Mouse (Mus musculus): Measurements from ENCODE around the gene Sirt6. TPM values are rescaled to one million over a fixed set of nuclear protein-coding genes. Genes with fewer than 3 reads are reported as not detected.

Sirt6 gene
- polyA plus RNA-seq, 2 experiments = 5.9 to 8.1 TPM

DNA sequence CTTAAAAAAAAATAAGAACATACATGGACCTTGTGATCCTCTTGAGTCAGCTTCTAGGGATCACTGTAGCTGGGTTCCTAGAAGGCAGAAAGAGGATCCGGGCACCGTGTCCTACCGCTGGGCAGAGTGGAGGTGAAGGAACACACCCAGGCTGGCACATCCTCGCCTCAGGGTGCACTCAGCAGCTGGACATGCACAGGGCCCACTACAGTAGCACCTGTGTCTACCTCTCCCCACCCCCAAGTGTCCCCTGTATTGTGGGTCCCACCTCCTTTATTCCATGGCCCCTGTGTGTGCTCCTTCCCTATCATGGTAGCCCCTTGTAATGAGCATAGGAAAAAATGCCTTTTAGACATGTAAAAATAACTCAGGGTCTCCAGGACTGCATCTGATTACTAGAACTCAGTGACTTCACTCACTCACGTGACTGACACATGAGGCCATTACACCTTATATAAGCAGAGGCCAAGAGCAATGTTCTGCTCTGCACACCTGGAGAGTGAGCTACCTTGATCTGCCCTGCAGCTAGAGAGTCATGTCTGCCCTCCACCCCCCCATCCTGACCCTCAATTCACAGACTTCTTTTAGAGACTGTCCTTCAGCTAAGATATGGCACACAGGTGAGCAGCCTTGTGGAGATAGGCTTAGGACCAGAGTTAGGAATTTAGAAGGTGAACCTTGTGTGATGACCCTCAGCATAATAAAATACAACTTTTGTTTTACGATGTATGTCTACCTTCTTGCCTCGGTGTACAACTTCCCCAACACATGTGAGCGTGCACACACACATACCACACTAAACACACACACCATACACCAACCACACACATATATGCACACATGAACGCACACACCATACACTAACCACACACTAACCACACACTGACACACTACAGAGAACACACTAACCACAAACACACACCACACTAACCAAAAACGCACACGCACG, 23.3 kb downstream of the Sirt6 start:
- peak overlapping the region; percentile 57 for H3K9ac ChIP-seq (replicated peaks)
- ATAC-seq (ENCODE audit: insufficient read depth) (no peak), DNase-seq (ENCODE audit: low read depth in 3 of 3, low spot score in 3 of 3) (no peak)
- no peaks in the 10 kb centered on the region for H3K27me3 ChIP-seq (ENCODE audit: control insufficient read depth, insufficient read depth, low read length)
- TF ChIP-seq EP300 (IDR thresholded peaks at IDR 0.05; ENCODE audit: low read depth) (no peak), CTCF (IDR thresholded peaks at IDR 0.05; ENCODE audit: low read depth) (no peak)
- no peak overlapping the region; the same call in 1 of the 2 replicates for H3K27ac ChIP-seq
- H3K36me3 ChIP-seq (replicated peaks; ENCODE audit: control insufficient read depth, insufficient read depth, low read depth) = no peaks in the 10 kb centered on the region
- peak overlapping the region; percentile 66 for H3K4me2 ChIP-seq (ENCODE audit: low read depth)
- H3K9me3 ChIP-seq (ENCODE audit: control insufficient read depth, low read length) = no peaks in the 10 kb centered on the region
- peak overlapping the region; percentile 10 to 59; a peak in 3 of 4 replicates for H3K4me3 ChIP-seq (ENCODE audit: insufficient read depth in 1 of 2, low read depth in 2 of 2, low read length in 2 of 2)
- 58% methylated on average over 12 of the region's 12 CpGs for WGBS (ENCODE audit: insufficient replicate concordance)
- H3K4me1 ChIP-seq (replicated peaks; ENCODE audit: control insufficient read depth in 2 of 2, insufficient read depth in 2 of 2, low read length in 1 of 2) = peaks cover 26 to 49% of the 10 kb centered on the region in 2 experiments

DNA sequence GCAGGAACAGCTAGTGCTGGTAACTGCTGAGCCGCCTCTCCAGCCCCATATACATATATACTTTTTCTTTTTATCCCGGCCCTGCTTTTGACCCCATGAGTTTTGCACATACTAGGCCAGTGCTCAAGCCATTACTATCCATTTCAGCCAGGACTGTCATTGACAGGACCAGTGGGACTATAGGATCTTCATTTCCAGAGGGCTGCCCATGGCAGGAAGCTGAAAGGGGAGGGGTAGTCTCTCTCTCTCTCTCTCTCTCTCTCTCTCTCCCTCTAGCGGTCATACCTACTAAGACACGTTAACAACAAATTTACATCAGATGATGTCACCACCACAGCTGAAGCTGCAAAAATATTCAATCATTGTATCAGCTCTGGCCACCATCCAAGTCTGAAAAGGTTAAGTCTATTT, 24.9 kb downstream of the Sirt6 start:
- Histone ChIP-seq H3K4me1 (replicated peaks; ENCODE audit: control insufficient read depth in 2 of 2, insufficient read depth in 2 of 2, low read length in 1 of 2) (peaks cover 26 to 57% of the 10 kb centered on the region in 2 experiments), H3K27me3 (ENCODE audit: control insufficient read depth, insufficient read depth, low read length) (no peaks in the 10 kb centered on the region), H3K9me3 (ENCODE audit: control insufficient read depth, low read length) (no peaks in the 10 kb centered on the region), H3K9ac (replicated peaks) (no peak overlapping the region), H3K27ac (no peak overlapping the region), H3K36me3 (replicated peaks; ENCODE audit: control insufficient read depth, insufficient read depth, low read depth) (no peaks in the 10 kb centered on the region), H3K4me2 (ENCODE audit: low read depth) (no peak overlapping the region), H3K4me3 (ENCODE audit: insufficient read depth in 1 of 2, low read depth in 2 of 2, low read length in 2 of 2) (no peak overlapping the region)
- ATAC-seq (ENCODE audit: insufficient read depth) (no peak), DNase-seq (ENCODE audit: low read depth in 3 of 3, low spot score in 3 of 3) (peak; percentile 46 to 60 (median 56))
- no peak for TF ChIP-seq EP300 (IDR thresholded peaks at IDR 0.05; ENCODE audit: low read depth)
- TF ChIP-seq CTCF (IDR thresholded peaks at IDR 0.05; ENCODE audit: low read depth) = peak; percentile 79
- 20% methylated on average over 4 of the region's 4 CpGs for WGBS (ENCODE audit: insufficient replicate concordance)

GRCm38 (mm10) chr10:81601396-81601905, 26.1 kb downstream of the Sirt6 start:
- TF ChIP-seq EP300 (IDR thresholded peaks at IDR 0.05; ENCODE audit: low read depth) (no peak), CTCF (IDR thresholded peaks at IDR 0.05; ENCODE audit: low read depth) (no peak)
- no peaks in the 10 kb centered on the region for H3K36me3 ChIP-seq (replicated peaks; ENCODE audit: control insufficient read depth, insufficient read depth, low read depth)
- H3K27me3 ChIP-seq (ENCODE audit: control insufficient read depth, insufficient read depth, low read length) = peaks cover 5% of the 10 kb centered on the region; the same call in 1 of the 2 replicates
- peak overlapping the region; percentile 44 for H3K4me2 ChIP-seq (ENCODE audit: low read depth)
- no peak overlapping the region for H3K27ac ChIP-seq
- H3K4me1 ChIP-seq (replicated peaks; ENCODE audit: control insufficient read depth in 2 of 2, insufficient read depth in 2 of 2, low read length in 1 of 2) = peaks cover 26 to 51% of the 10 kb centered on the region in 2 experiments
- no peaks in the 10 kb centered on the region for H3K9me3 ChIP-seq (ENCODE audit: control insufficient read depth, low read length)
- no peak overlapping the region for H3K9ac ChIP-seq (replicated peaks)
- DNase-seq (ENCODE audit: low read depth in 3 of 3, low spot score in 3 of 3) = no peak
- peak overlapping the region in 1 of 2 experiments; percentile 12; a peak in 3 of 4 replicates for H3K4me3 ChIP-seq (ENCODE audit: insufficient read depth in 1 of 2, low read depth in 2 of 2, low read length in 2 of 2)
- WGBS (ENCODE audit: insufficient replicate concordance) = 29% methylated on average over 7 of the region's 7 CpGs
- no peak for ATAC-seq (ENCODE audit: insufficient read depth)

- H3K4me3 ChIP-seq (ENCODE audit: insufficient read depth in 1 of 2, low read depth in 2 of 2, low read length in 2 of 2) = peak within 1 kb of the TSS; percentile 12 to 54
- peak within 1 kb of the TSS; percentile 44 for H3K4me2 ChIP-seq (ENCODE audit: low read depth)
- no peaks in the 10 kb centered on the region for H3K36me3 ChIP-seq (replicated peaks; ENCODE audit: control insufficient read depth, insufficient read depth, low read depth)
- H3K9ac ChIP-seq (replicated peaks) = no peak within 1 kb of the TSS
- H3K4me1 ChIP-seq (replicated peaks; ENCODE audit: control insufficient read depth in 2 of 2, insufficient read depth in 2 of 2, low read length in 1 of 2) = peaks cover 25 to 54% of the 10 kb centered on the region in 2 experiments
- ATAC-seq (ENCODE audit: insufficient read depth) (peak; percentile 85), DNase-seq (ENCODE audit: low read depth in 3 of 3, low spot score in 3 of 3) (peak; percentile 86 to 88 (median 87))
- TF ChIP-seq CTCF (IDR thresholded peaks at IDR 0.05; ENCODE audit: low read depth) (no peak), EP300 (IDR thresholded peaks at IDR 0.05; ENCODE audit: low read depth) (no peak)
- H3K9me3 ChIP-seq (ENCODE audit: control insufficient read depth, low read length) = no peaks in the 10 kb centered on the region
- H3K27ac ChIP-seq = no peak within 1 kb of the TSS
- H3K27me3 ChIP-seq (ENCODE audit: control insufficient read depth, insufficient read depth, low read length) = peaks cover 10% of the 10 kb centered on the region
- WGBS (ENCODE audit: insufficient replicate concordance) = under 1% methylated on average over 28 of the region's 28 CpGs
Measured at GRCm38 (mm10) chr10:81600738-81601203, 26.8 kb downstream of the Sirt6 start, which contains the start of gene Tle6. Gene Tle6 (minus strand): TSS chr10:81601073.

GRCm38 (mm10) chr10:81600096-81600495, 27.5 kb downstream of the Sirt6 start:
- ATAC-seq (ENCODE audit: insufficient read depth) (no peak), DNase-seq (ENCODE audit: low read depth in 3 of 3, low spot score in 3 of 3) (no peak)
- 34% methylated on average over 10 of the region's 10 CpGs for WGBS (ENCODE audit: insufficient replicate concordance)
- Histone ChIP-seq H3K4me2 (ENCODE audit: low read depth) (peak overlapping the region; percentile 44), H3K4me3 (ENCODE audit: insufficient read depth in 1 of 2, low read depth in 2 of 2, low read length in 2 of 2) (no peak overlapping the region), H3K27ac (no peak overlapping the region), H3K27me3 (ENCODE audit: control insufficient read depth, insufficient read depth, low read length) (peaks cover 12% of the 10 kb centered on the region), H3K9ac (replicated peaks) (no peak overlapping the region), H3K36me3 (replicated peaks; ENCODE audit: control insufficient read depth, insufficient read depth, low read depth) (no peaks in the 10 kb centered on the region), H3K4me1 (replicated peaks; ENCODE audit: control insufficient read depth in 2 of 2, insufficient read depth in 2 of 2, low read length in 1 of 2) (peaks cover 21 to 48% of the 10 kb centered on the region in 2 experiments), H3K9me3 (ENCODE audit: control insufficient read depth, low read length) (no peaks in the 10 kb centered on the region)
- no peak for TF ChIP-seq EP300 (IDR thresholded peaks at IDR 0.05; ENCODE audit: low read depth)
- TF ChIP-seq CTCF (IDR thresholded peaks at IDR 0.05; ENCODE audit: low read depth) = no peak

All from liver, embryonic 14.5 days (tissue).